ENCODE assay signal across 10 mouse cellular contexts in genomic region chr14:60702377-60703140, GRCm38 (mm10).
A peak's percentile ranks its signal among the peaks of the same experiment; 100 is the strongest.
DNase-seq lines count a peak whose midpoint lies in the region; ATAC-seq and TF ChIP-seq lines count a peak whose summit lies in the region.
"Had no signal": no experiment of that assay in that cellular context is flagged by ENCODE, and none has a peak within 500 bp of the region (broad histone marks: within the 10 kb centered on the region; RNA-seq: fewer than 3 reads in every experiment).

No protein-coding gene starts in this region.

- no peak overlapping the region for H3K9ac ChIP-seq in liver, adult 2 months (ENCODE audit: low read depth, low read length)
- H3K9ac ChIP-seq in liver, embryonic 11.5 days (ENCODE audit: low read depth, low read length) = no peak overlapping the region
- H3K9ac ChIP-seq in intestine, embryonic 16.5 days (ENCODE audit: low read depth, low read length) = peak overlapping the region; percentile 36; the same call in 1 of the 2 replicates
- no peak overlapping the region for H3K9ac ChIP-seq in stomach, embryonic 15.5 days
- no peak overlapping the region for H3K9ac ChIP-seq in midbrain, embryonic 16.5 days (ENCODE audit: low read depth, low read length)

- H3K9me3 ChIP-seq in liver, embryonic 11.5 days (ENCODE audit: control insufficient read depth, low read length) = no peaks in the 10 kb centered on the region
- H3K9me3 ChIP-seq in intestine, embryonic 16.5 days (ENCODE audit: control insufficient read depth, low read length) = no peaks in the 10 kb centered on the region
- H3K9me3 ChIP-seq in stomach, embryonic 15.5 days = no peaks in the 10 kb centered on the region
- no peaks in the 10 kb centered on the region for H3K9me3 ChIP-seq in midbrain, embryonic 16.5 days (replicated peaks; ENCODE audit: control insufficient read depth, low read length, poor library complexity, severe bottlenecking)
- H3K9me3 ChIP-seq: embryonic facial prominence, embryonic 10.5 days; hindbrain, embryonic 10.5 days had no signal

- DNase-seq in liver, adult 2 months (ENCODE audit: extremely low read depth, low read depth, low spot score) = peak; percentile 83
- no peak for DNase-seq in liver, embryonic 11.5 days (ENCODE audit: low spot score)
- peak; percentile 58 for DNase-seq in kidney, postnatal 10 days
- no peak for DNase-seq in embryo, embryonic 9.5 days (ENCODE audit: extremely low spot score)
- DNase-seq: spleen, adult 18-20 months had no signal

- no peaks in the 10 kb centered on the region for H3K27me3 ChIP-seq in liver, adult 2 months (ENCODE audit: control insufficient read depth, insufficient read depth, low read length)
- H3K27me3 ChIP-seq in liver, embryonic 11.5 days (replicated peaks; ENCODE audit: control insufficient read depth, insufficient read depth, low read length) = no peaks in the 10 kb centered on the region
- H3K27me3 ChIP-seq in intestine, embryonic 16.5 days (replicated peaks; ENCODE audit: control insufficient read depth, insufficient read depth, low read length) = no peaks in the 10 kb centered on the region
- H3K27me3 ChIP-seq in stomach, embryonic 15.5 days (replicated peaks) = no peaks in the 10 kb centered on the region
- no peaks in the 10 kb centered on the region for H3K27me3 ChIP-seq in midbrain, embryonic 16.5 days (ENCODE audit: control insufficient read depth, insufficient read depth, low read depth, low read length)

- TF ChIP-seq POLR2A in liver, adult 2 months (IDR thresholded peaks at IDR 0.05; ENCODE audit: extremely low read depth, insufficient read depth, low read length) = no peak

- 50% methylated on average over 10 of the region's 10 CpGs for WGBS in liver, adult 2 months
- WGBS in liver, embryonic 11.5 days = 64% methylated on average over 10 of the region's 10 CpGs
- 46% methylated on average over 10 of the region's 10 CpGs for WGBS in intestine, embryonic 16.5 days
- WGBS in stomach, embryonic 15.5 days = 57% methylated on average over 10 of the region's 10 CpGs
- WGBS in midbrain, embryonic 16.5 days = 85% methylated on average over 10 of the region's 10 CpGs

- no peak overlapping the region for H3K4me2 ChIP-seq in liver, embryonic 11.5 days
- H3K4me2 ChIP-seq in intestine, embryonic 16.5 days (ENCODE audit: low read depth, low read length) = peak overlapping the region; percentile 26
- H3K4me2 ChIP-seq in stomach, embryonic 15.5 days = peak overlapping the region; percentile 26
- no peak overlapping the region for H3K4me2 ChIP-seq in midbrain, embryonic 16.5 days (ENCODE audit: low read length)

- H3K36me3 ChIP-seq in liver, adult 2 months (ENCODE audit: control insufficient read depth, insufficient read depth, low read length) = peaks cover 8% of the 10 kb centered on the region; the same call in 1 of the 2 replicates
- no peaks in the 10 kb centered on the region for H3K36me3 ChIP-seq in liver, embryonic 11.5 days (ENCODE audit: control insufficient read depth, insufficient read depth, low read length)
- no peaks in the 10 kb centered on the region; the same call in 1 of the 2 replicates for H3K36me3 ChIP-seq in intestine, embryonic 16.5 days (ENCODE audit: control insufficient read depth, insufficient read depth, low read length)
- no peaks in the 10 kb centered on the region for H3K36me3 ChIP-seq in stomach, embryonic 15.5 days
- H3K36me3 ChIP-seq in midbrain, embryonic 16.5 days (ENCODE audit: control insufficient read depth, insufficient read depth, low read length) = no peaks in the 10 kb centered on the region

- TF ChIP-seq CTCF in liver, adult 2 months (IDR thresholded peaks at IDR 0.05; ENCODE audit: low read depth, low read length) = no peak

- no peak overlapping the region for H3K4me3 ChIP-seq in liver, adult 2 months (ENCODE audit: insufficient read depth, low read depth, low read length)
- no peak overlapping the region for H3K4me3 ChIP-seq in liver, embryonic 11.5 days (ENCODE audit: low read depth, low read length)
- H3K4me3 ChIP-seq in intestine, embryonic 16.5 days (ENCODE audit: low read length) = peak overlapping the region; percentile 39
- H3K4me3 ChIP-seq in stomach, embryonic 15.5 days (replicated peaks) = peak overlapping the region; percentile 19; the same call in 1 of the 2 replicates
- H3K4me3 ChIP-seq in midbrain, embryonic 16.5 days (ENCODE audit: low read depth, low read length) = no peak overlapping the region
- H3K4me3 ChIP-seq: embryonic facial prominence, embryonic 10.5 days; hindbrain, embryonic 10.5 days had no signal

- no peak for ATAC-seq in liver, embryonic 11.5 days (replicated peaks; ENCODE audit: low FRiP score)
- ATAC-seq in intestine, embryonic 16.5 days = peak; percentile 90
- peak; percentile 80 for ATAC-seq in stomach, embryonic 15.5 days (ENCODE audit: insufficient read depth, low FRiP score, low read depth)
- ATAC-seq in midbrain, embryonic 16.5 days = no peak

- H3K27ac ChIP-seq in liver, adult 2 months (replicated peaks; ENCODE audit: insufficient read depth, low read depth, low read length) = no peak overlapping the region
- no peak overlapping the region for H3K27ac ChIP-seq in liver, embryonic 11.5 days (ENCODE audit: low read depth, low read length)
- H3K27ac ChIP-seq in intestine, embryonic 16.5 days (ENCODE audit: low read length) = peak overlapping the region; percentile 33; the same call in 1 of the 2 replicates
- H3K27ac ChIP-seq in stomach, embryonic 15.5 days = 0 out of 2 replicates have a peak overlapping the region, but pooled peaks have one; percentile 14
- H3K27ac ChIP-seq in midbrain, embryonic 16.5 days (ENCODE audit: low read length) = no peak overlapping the region
- H3K27ac ChIP-seq: embryonic facial prominence, embryonic 10.5 days; hindbrain, embryonic 10.5 days had no signal

- H3K79me2 ChIP-seq in liver, adult 2 months (ENCODE audit: control insufficient read depth, insufficient read depth, low read length) = peaks cover 8% of the 10 kb centered on the region; the same call in 1 of the 2 replicates

- H3K4me1 ChIP-seq in liver, adult 2 months (ENCODE audit: control insufficient read depth, insufficient read depth, low read length) = peaks cover 4% of the 10 kb centered on the region
- H3K4me1 ChIP-seq in liver, embryonic 11.5 days (replicated peaks; ENCODE audit: control insufficient read depth, insufficient read depth, low read length) = peaks cover 8% of the 10 kb centered on the region
- peaks cover 20% of the 10 kb centered on the region for H3K4me1 ChIP-seq in intestine, embryonic 16.5 days (ENCODE audit: control insufficient read depth, insufficient read depth, low read length)
- peaks cover 17% of the 10 kb centered on the region for H3K4me1 ChIP-seq in stomach, embryonic 15.5 days
- no peaks in the 10 kb centered on the region for H3K4me1 ChIP-seq in midbrain, embryonic 16.5 days (ENCODE audit: control insufficient read depth, insufficient read depth, low read length)
- H3K4me1 ChIP-seq: hindbrain, embryonic 10.5 days had no signal

Comparison
In these comparisons a context has a peak if more than half of its experiments do, and no peak if none do; other contexts are left out.
1. DNase-seq: peak in liver, adult 2 months (single experiment) and kidney, postnatal 10 days (single experiment); none in liver, embryonic 11.5 days (single experiment) and embryo, embryonic 9.5 days (single experiment).
2. H3K27ac ChIP-seq: peak in intestine, embryonic 16.5 days (single experiment) and stomach, embryonic 15.5 days (single experiment); none in liver, adult 2 months (single experiment), liver, embryonic 11.5 days (single experiment) and midbrain, embryonic 16.5 days (single experiment).
3. H3K4me3 ChIP-seq: peak in intestine, embryonic 16.5 days (single experiment) and stomach, embryonic 15.5 days (single experiment); none in liver, adult 2 months (single experiment), liver, embryonic 11.5 days (single experiment) and midbrain, embryonic 16.5 days (single experiment).
4. ATAC-seq: peak in intestine, embryonic 16.5 days (single experiment) and stomach, embryonic 15.5 days (single experiment); none in liver, embryonic 11.5 days (single experiment) and midbrain, embryonic 16.5 days (single experiment).
5. H3K4me2 ChIP-seq: peak in intestine, embryonic 16.5 days (single experiment) and stomach, embryonic 15.5 days (single experiment); none in liver, embryonic 11.5 days (single experiment) and midbrain, embryonic 16.5 days (single experiment).